Mouse (Mus musculus): ENCODE measurements around the gene H2al1j.
A peak's percentile ranks its signal among the peaks of the same experiment; 100 is the strongest.
"Not testable (repeated sequence)": the region's sequence is repeated elsewhere in the genome, so short reads cannot be mapped to it uniquely, and the experiment has no call there.

Gene H2al1j

DNA sequence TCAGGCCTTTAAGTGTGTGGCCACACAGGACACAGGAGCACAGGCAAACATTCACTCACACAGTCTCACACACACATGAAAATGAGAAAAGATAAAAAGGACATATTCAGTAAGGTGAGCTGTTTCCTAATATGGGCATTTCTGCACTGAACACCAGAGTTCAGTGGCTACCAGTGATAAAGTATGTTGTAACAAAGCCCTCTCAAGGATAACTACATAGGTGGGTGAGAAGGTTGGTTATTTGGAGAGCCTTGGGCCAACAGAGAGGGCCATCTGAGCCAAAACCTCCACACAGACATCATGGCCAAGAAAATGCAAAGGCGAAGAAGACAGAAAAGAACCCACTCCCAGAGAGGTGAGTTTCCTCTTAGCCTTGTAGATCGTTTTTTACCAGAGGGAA lies at the start of gene H2al1j:
H2al1j (plus strand) TSS at position 301 of the 400 bp plus-strand sequence.
- not testable (repeated sequence) for DNase-seq (ENCODE audit: low read depth)

- no peak for DNase-seq (ENCODE audit: low read depth)
Measured at GRCm38 (mm10) chrX:11280741-11281140, 46.9 kb upstream of the H2al1j start.

- DNase-seq (ENCODE audit: low read depth) = no peak
Measured at GRCm38 (mm10) chrX:11288306-11288882, 39.2 kb upstream of the H2al1j start.

DNA sequence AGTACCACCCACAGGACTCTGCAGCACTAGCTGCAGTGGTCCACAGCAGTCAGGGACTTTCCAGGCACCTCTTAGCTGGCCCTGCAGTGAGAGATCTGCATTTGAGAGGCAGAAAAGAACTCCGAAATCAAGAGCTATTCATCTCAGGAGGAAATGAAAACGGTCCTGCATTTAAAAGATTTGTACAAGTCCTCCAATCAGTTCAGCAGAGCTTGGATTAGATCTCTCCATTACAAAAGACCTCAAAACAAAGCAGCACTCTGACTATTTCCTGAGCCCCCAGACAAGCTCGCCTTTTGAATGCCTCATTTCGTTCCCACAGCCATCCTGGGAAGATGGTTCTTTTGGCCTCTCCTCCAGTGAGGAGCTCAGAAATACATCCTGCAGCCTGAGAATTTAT lies 38.4 kb upstream of the H2al1j start:
- DNase-seq (ENCODE audit: low read depth) = no peak

- not testable (repeated sequence) for DNase-seq (ENCODE audit: low read depth)
Measured at GRCm38 (mm10) chrX:11298957-11299356, 28.7 kb upstream of the H2al1j start, which contains the start of gene H2al1a. TSS of gene H2al1a (plus strand) at chrX:11299257.

- not testable (repeated sequence) for DNase-seq (ENCODE audit: low read depth)
Measured at GRCm38 (mm10) chrX:11302132-11302531, 25.5 kb upstream of the H2al1j start, which contains the start of gene H2al1b. TSS of gene H2al1b (plus strand) at chrX:11302432.

DNA sequence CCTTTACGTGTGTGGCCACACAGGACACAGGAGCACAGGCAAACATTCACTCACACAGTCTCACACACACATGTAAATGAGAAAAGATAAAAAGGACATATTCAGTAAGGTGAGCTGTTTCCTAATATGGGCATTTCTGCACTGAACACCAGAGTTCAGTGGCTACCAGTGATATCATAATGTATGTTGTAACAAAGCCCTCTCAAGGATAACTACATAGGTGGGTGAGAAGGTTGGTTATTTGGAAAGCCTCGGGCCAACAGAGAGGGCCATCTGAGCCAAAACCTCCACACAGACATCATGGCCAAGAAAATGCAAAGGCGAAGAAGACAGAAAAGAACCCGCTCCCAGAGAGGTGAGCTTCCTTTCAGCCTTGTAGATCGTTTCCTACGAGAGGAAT lies 22.3 kb upstream of the H2al1j start, which contains the start of gene H2al1c:
H2al1c (plus strand) TSS at position 301 of the 400 bp plus-strand sequence.
- not testable (repeated sequence) for DNase-seq (ENCODE audit: low read depth)

- not testable (repeated sequence) for DNase-seq (ENCODE audit: low read depth)
Measured at GRCm38 (mm10) chrX:11308524-11308923, 19.1 kb upstream of the H2al1j start, which contains the start of gene H2al1d. TSS of gene H2al1d (plus strand) at chrX:11308824.

GRCm38 (mm10) chrX:11311634-11312033 lies 16.0 kb upstream of the H2al1j start, which contains the start of gene H2al1e:
TSS of gene H2al1e (plus strand) at chrX:11311934.
- not testable (repeated sequence) for DNase-seq (ENCODE audit: low read depth)

- not testable (repeated sequence) for DNase-seq (ENCODE audit: low read depth)
Measured at GRCm38 (mm10) chrX:11314858-11315257, 12.8 kb upstream of the H2al1j start, which contains the start of gene H2al1f. TSS of gene H2al1f (plus strand) at chrX:11315158.

GRCm38 (mm10) chrX:11317956-11318355 lies 9.7 kb upstream of the H2al1j start, which contains the start of gene H2al1g:
TSS of gene H2al1g (plus strand) at chrX:11318256.
- DNase-seq (ENCODE audit: low read depth) = not testable (repeated sequence)

DNA sequence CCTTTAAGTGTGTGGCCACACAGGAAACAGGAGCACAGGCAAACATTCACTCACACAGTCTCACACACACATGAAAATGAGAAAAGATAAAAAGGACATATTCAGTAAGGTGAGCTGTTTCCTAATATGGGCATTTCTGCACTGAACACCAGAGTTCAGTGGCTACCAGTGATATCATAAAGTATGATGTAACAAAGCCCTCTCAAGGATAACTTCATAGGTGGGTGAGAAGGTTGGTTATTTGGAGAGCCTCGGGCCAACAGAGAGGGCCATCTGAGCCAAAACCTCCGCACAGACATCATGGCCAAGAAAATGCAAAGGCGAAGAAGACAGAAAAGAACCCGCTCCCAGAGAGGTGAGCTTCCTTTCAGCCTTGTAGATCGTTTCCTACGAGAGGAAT lies 6.4 kb upstream of the H2al1j start, which contains the start of gene H2al1h:
H2al1h (plus strand) TSS at position 301 of the 400 bp plus-strand sequence.
- DNase-seq (ENCODE audit: low read depth) = not testable (repeated sequence)

DNA sequence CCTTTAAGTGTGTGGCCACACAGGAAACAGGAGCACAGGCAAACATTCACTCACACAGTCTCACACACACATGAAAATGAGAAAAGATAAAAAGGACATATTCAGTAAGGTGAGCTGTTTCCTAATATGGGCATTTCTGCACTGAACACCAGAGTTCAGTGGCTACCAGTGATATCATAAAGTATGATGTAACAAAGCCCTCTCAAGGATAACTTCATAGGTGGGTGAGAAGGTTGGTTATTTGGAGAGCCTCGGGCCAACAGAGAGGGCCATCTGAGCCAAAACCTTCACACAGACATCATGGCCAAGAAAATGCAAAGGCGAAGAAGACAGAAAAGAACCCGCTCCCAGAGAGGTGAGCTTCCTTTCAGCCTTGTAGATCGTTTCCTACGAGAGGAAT lies 3.3 kb upstream of the H2al1j start, which contains the start of gene H2al1i:
H2al1i (plus strand) TSS at position 301 of the 400 bp plus-strand sequence.
- DNase-seq (ENCODE audit: low read depth) = not testable (repeated sequence)

- DNase-seq (ENCODE audit: low read depth) = no peak
Measured at GRCm38 (mm10) chrX:11345762-11346161, 18.1 kb downstream of the H2al1j start.

DNA sequence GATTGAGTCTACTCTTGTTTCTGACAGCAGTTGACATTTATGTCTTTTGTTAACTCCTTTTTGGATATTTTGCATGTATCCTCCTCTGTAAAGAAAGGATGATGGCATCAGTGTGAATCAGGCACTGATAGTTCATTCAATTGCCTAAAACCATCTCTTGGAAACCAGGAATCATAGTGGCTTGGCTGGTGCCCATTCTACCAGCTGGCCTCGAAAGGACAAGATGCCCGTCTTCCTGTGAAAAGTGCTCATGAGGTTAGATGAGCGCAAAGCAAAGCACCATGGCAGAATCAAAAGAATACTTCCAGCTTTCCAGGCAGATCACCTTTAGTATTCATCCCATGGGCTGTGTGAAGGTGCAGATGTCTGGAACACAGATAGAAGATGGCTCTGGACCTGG lies 19.1 kb downstream of the H2al1j start:
- DNase-seq (ENCODE audit: low read depth) = no peak

DNA sequence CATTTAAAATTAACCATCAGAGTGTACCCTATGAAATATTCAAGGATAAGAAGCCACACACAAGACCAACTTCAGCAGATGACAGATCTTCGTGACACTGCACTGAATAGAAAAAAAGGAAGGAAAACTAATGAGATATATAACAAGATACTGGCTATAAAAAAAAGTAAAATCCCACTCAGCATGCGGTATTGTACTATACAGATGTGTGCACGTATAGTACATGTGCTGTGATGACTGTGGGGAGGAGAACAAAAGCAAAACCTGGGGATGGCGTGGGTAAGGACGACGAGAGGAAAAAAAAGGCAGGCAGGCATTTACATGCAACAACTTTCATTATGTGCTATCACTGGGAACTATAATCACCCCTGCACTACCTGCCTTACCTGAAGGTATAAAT lies 33.2 kb downstream of the H2al1j start:
- no peak for DNase-seq (ENCODE audit: low read depth)

DNA sequence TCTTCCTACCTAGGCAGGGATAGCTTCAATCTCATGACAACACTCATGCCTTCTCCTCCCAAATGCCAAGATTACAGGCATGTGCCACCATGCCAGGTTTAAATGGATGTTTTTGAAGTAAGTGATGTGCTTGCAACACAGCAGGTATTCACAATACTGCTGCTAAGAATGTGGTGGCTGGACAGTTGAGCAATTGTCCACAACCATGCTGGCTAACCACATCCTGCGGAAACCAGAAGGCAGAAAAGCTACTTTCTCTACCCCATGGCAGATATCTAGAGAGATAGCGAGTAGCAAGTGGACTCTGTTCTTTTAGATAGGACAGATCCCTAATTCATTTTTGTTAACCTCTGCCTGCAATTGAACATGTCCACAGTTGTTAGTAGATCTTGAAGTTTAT lies 33.6 kb downstream of the H2al1j start:
- DNase-seq (ENCODE audit: low read depth) = peak; percentile 9

DNA sequence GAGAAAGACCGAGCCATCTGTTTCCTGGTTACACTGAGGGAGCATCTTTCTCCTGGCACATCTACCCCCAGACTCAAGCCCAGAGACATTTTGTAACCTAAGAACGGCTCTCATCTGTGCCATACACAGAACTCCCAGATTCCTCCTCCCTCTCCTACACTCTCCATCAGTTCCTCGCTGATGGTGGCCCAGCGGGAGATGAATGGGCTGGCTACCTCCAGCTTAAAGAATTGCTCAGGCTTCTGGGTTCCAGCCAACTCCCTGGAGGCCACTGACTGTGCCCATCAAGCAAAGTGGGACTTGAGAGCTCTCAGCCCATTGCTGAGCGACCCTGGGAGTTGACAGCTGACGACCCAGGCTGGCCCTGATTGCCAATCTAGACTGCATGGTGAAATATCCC lies 36.3 kb downstream of the H2al1j start:
- DNase-seq (ENCODE audit: low read depth) = no peak

DNA sequence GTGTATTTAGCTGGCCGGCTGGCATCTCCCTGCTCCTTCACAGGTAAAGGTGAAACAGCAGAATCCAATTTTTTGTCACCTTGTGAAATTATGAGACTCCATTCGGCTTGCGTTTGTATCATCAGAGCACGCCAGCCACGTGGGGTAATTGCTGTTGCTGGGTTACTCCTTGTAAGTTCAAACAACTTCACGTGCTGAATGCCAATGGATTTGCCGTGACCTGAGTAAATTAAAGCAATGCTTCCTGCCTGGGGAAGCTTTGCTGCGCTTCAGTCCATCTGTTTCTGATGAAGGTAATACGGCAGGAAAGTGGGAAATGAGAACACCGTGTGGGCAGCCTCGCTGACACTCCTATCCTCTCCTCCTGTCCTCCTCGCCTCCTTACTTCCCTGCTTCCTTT lies 37.5 kb downstream of the H2al1j start:
- DNase-seq (ENCODE audit: low read depth) = no peak
